Mouse (Mus musculus): ENCODE data around the gene Ces1d.

- TF ChIP-seq CTCF (conservative IDR thresholded peaks at IDR 0.05 in 1 of 2, IDR thresholded peaks at IDR 0.05 in 1 of 2; ENCODE audit: low read depth in 2 of 2, low read length in 2 of 2) (no peak), MAZ (IDR thresholded peaks at IDR 0.05; ENCODE audit: low read depth, low read length) (no peak), CHD2 (IDR thresholded peaks at IDR 0.05; ENCODE audit: low read length) (no peak), BHLHE40 (IDR thresholded peaks at IDR 0.05; ENCODE audit: low read depth, low read length) (no peak), ELF1 (IDR thresholded peaks at IDR 0.05; ENCODE audit: low read depth, low read length) (no peak), RAD21 (IDR thresholded peaks at IDR 0.05; ENCODE audit: low read depth, low read length) (no peak), ZNF384 (IDR thresholded peaks at IDR 0.05; ENCODE audit: low read depth, low read length) (no peak), POLR2A (IDR thresholded peaks at IDR 0.05; ENCODE audit: low read depth, low read length) (no peak)
Measured at GRCm38 (mm10) chr8:93176593-93176992, 21.0 kb downstream of the Ces1d start.

Data from CH12.LX (cell line).